Mouse (Mus musculus) forebrain, embryonic 10.5 days (tissue): ENCODE measurements around the gene Banf2. TPM values are rescaled to one million over a fixed set of nuclear protein-coding genes. Genes with fewer than 3 reads are reported as not detected.

ENCODE experiments used
- DNase-seq: peaks from one replicate; pipeline ENCODE4 v3.0.0-alpha.2; 2017; ENCODE audit warnings: low spot score; ENCODE audit errors: extremely low spot score
- H3K27ac ChIP-seq: fragments of 300-500 bp; sonication (generic); 2 replicates; pipeline ENCODE4 v1.5.1; 2016; ENCODE audit warnings: mild to moderate bottlenecking
- H3K27me3 ChIP-seq: fragments of 300-500 bp; sonication (generic); 2 replicates; pipeline ENCODE4 v1.6.1; 2016; ENCODE audit warnings: mild to moderate bottlenecking; ENCODE audit not compliant: poor library complexity, severe bottlenecking
- H3K36me3 ChIP-seq: fragments of 300-500 bp; sonication (generic); replicated peaks from 2 replicates; pipeline ENCODE4 v1.6.1; 2016; ENCODE audit warnings: mild to moderate bottlenecking, moderate library complexity
- H3K4me1 ChIP-seq: fragments of 300-500 bp; sonication (generic); 2 replicates; pipeline ENCODE4 v1.6.1; 2016
- H3K4me3 ChIP-seq: fragments of 300-500 bp; sonication (generic); 2 replicates; pipeline ENCODE4 v1.5.1; 2016; ENCODE audit warnings: mild to moderate bottlenecking, moderate library complexity
- H3K9me3 ChIP-seq: fragments of 300-500 bp; sonication (generic); 2 replicates; pipeline ENCODE4 v1.6.1; 2016; ENCODE audit warnings: mild to moderate bottlenecking, moderate library complexity
- WGBS: fragments of 180-500 bp; shearing (Covaris S2); methylation state at CpG from one replicate; pipeline ENCODE4 v1.1.7; 2016; 5-methylcytosine and 5-hydroxymethylcytosine counted together
- polyA plus RNA-seq: library from polyadenylated mRNA; unstranded; fragments of >200 nt; fragmentation: Nextera tagmentation; extraction: Ambion mirVana; gene quantifications from 2 replicates; pipeline ENCODE4 v1.2.1, GENCODE M21; 2016

The Banf2 gene
- polyA plus RNA-seq, 1 experiment from 2014 or later: not detected

- H3K27ac ChIP-seq: no peak overlapping the region
- no peak overlapping the region for H3K4me3 ChIP-seq
- WGBS: 95% methylated on average over 16 of the region's 16 CpGs
- no peaks in the 10 kb centered on the region for H3K36me3 ChIP-seq
- no peaks in the 10 kb centered on the region for H3K9me3 ChIP-seq
- no peaks in the 10 kb centered on the region for H3K27me3 ChIP-seq
- H3K4me1 ChIP-seq: 0 out of 2 replicates have a peak, but pooled peaks cover under 1% of the 10 kb centered on the region
- DNase-seq: no peak
These were observed 89.2 kb downstream of the Banf2 start for GRCm38 (mm10) chr2:144122068-144122467.

Other genes starting within 250 kb of the Banf2 start
- gene Bfsp1, start 169.9 kb upstream of the Banf2 start, polyA plus RNA-seq: 0.74 and 0.75 TPM in 2 replicates
- gene Dstn, start 117.7 kb upstream of the Banf2 start, polyA plus RNA-seq: 275 and 290 TPM in 2 replicates
- 44.6 and 47.5 TPM in 2 replicates for gene Rrbp1, start 21.8 kb upstream of the Banf2 start, polyA plus RNA-seq
- gene Mgme1, start 237.6 kb downstream of the Banf2 start, polyA plus RNA-seq: 27.1 and 28.0 TPM in 2 replicates
- 132 and 133 TPM in 2 replicates for gene Snx5, start 237.8 kb downstream of the Banf2 start, polyA plus RNA-seq